Comparison of ENCODE assay signal across 26 mouse cellular contexts in genomic region chr17:32197156-32197555, GRCm38 (mm10). TPM values are rescaled to one million over a fixed set of nuclear protein-coding genes. Genes with fewer than 3 reads are reported as not detected.
DNase-seq lines count a peak whose midpoint lies in the region; ATAC-seq lines count a peak whose summit lies in the region.
"Had no signal": no experiment of that assay in that cellular context is flagged by ENCODE, and none has a peak within 500 bp of the region (broad histone marks: within the 10 kb centered on the region; RNA-seq: fewer than 3 reads in every experiment).

No protein-coding gene starts in this region.

- peak; percentile 32 for DNase-seq in cerebellum, adult 11-12 months
- no peak for DNase-seq in cerebellum, adult 9-10 months
- DNase-seq in hindbrain, embryonic 14.5 days (ENCODE audit: low spot score) = no peak
- DNase-seq in midbrain, embryonic 14.5 days = no peak
- peak; percentile 38 to 44 for DNase-seq in cerebellum, postnatal 25 days
- no peak for DNase-seq in forebrain, embryonic 11.5 days (ENCODE audit: low spot score)
- DNase-seq: adrenal gland, postnatal 14 days; gastrocnemius, postnatal 36 days; kidney, adult 8-10 months; kidney, postnatal 14 days; layer of hippocampus, postnatal 36 days; lung, postnatal 36 days; spleen, adult 18-20 months; thymus, postnatal 4 days had no signal

- H3K9me3 ChIP-seq in hindbrain, embryonic 13.5 days = no peaks in the 10 kb centered on the region
- no peaks in the 10 kb centered on the region for H3K9me3 ChIP-seq in hindbrain, embryonic 14.5 days (ENCODE audit: control insufficient read depth, low read length)
- H3K9me3 ChIP-seq in midbrain, embryonic 13.5 days = no peaks in the 10 kb centered on the region
- no peaks in the 10 kb centered on the region for H3K9me3 ChIP-seq in midbrain, embryonic 14.5 days (ENCODE audit: control insufficient read depth, low read length)
- H3K9me3 ChIP-seq in forebrain, embryonic 11.5 days (ENCODE audit: control insufficient read depth, low read length) = no peaks in the 10 kb centered on the region
- H3K9me3 ChIP-seq: embryonic facial prominence, embryonic 12.5 days; forebrain, embryonic 15.5 days; heart, embryonic 12.5 days; limb, embryonic 15.5 days; liver, embryonic 15.5 days had no signal

- no peak overlapping the region for H3K4me2 ChIP-seq in hindbrain, embryonic 13.5 days
- H3K4me2 ChIP-seq in hindbrain, embryonic 14.5 days (replicated peaks) = no peak overlapping the region
- H3K4me2 ChIP-seq in midbrain, embryonic 13.5 days (replicated peaks) = no peak overlapping the region
- no peak overlapping the region for H3K4me2 ChIP-seq in midbrain, embryonic 14.5 days (ENCODE audit: low read length)
- no peak overlapping the region for H3K4me2 ChIP-seq in forebrain, embryonic 11.5 days (ENCODE audit: low read depth, low read length, severe bottlenecking)
- H3K4me2 ChIP-seq: embryonic facial prominence, embryonic 12.5 days; forebrain, embryonic 15.5 days; heart, embryonic 12.5 days; limb, embryonic 15.5 days; liver, embryonic 15.5 days had no signal

- H3K36me3 ChIP-seq in hindbrain, embryonic 13.5 days = peaks cover 71% of the 10 kb centered on the region
- H3K36me3 ChIP-seq in hindbrain, embryonic 14.5 days (replicated peaks; ENCODE audit: control insufficient read depth, insufficient read depth) = peaks cover 72% of the 10 kb centered on the region
- peaks cover 70% of the 10 kb centered on the region for H3K36me3 ChIP-seq in midbrain, embryonic 13.5 days
- H3K36me3 ChIP-seq in midbrain, embryonic 14.5 days (ENCODE audit: control insufficient read depth, insufficient read depth, low read length) = peaks cover 66% of the 10 kb centered on the region
- peaks cover 25% of the 10 kb centered on the region for H3K36me3 ChIP-seq in forebrain, embryonic 11.5 days (ENCODE audit: control insufficient read depth, insufficient read depth, low read length)

- ATAC-seq in hindbrain, embryonic 13.5 days (ENCODE audit: low FRiP score) = 0 out of 2 replicates have a peak, but pooled peaks have one; percentile 33
- no peak for ATAC-seq in hindbrain, embryonic 14.5 days (ENCODE audit: low FRiP score)
- ATAC-seq in midbrain, embryonic 13.5 days = peak; percentile 32; the same call in 1 of the 2 replicates
- no peak for ATAC-seq in midbrain, embryonic 14.5 days (ENCODE audit: low FRiP score, low TSS enrichment)
- ATAC-seq in forebrain, embryonic 11.5 days (replicated peaks; ENCODE audit: low FRiP score) = no peak
- ATAC-seq: CD4-positive, CD25-positive, alpha-beta regulatory T cell, adult 4 months; forebrain, embryonic 15.5 days; Patski had no signal

- H3K9ac ChIP-seq in hindbrain, embryonic 13.5 days = no peak overlapping the region
- H3K9ac ChIP-seq in hindbrain, embryonic 14.5 days = no peak overlapping the region
- no peak overlapping the region for H3K9ac ChIP-seq in midbrain, embryonic 13.5 days (replicated peaks)
- no peak overlapping the region for H3K9ac ChIP-seq in midbrain, embryonic 14.5 days (replicated peaks; ENCODE audit: low read length)
- H3K9ac ChIP-seq in forebrain, embryonic 11.5 days (ENCODE audit: low read length) = no peak overlapping the region
- H3K9ac ChIP-seq: embryonic facial prominence, embryonic 12.5 days; forebrain, embryonic 15.5 days; heart, embryonic 12.5 days; limb, embryonic 15.5 days; liver, embryonic 15.5 days had no signal

- 75% methylated on average over 14 of the region's 14 CpGs for WGBS in hindbrain, embryonic 13.5 days
- WGBS in hindbrain, embryonic 14.5 days = 71% methylated on average over 14 of the region's 14 CpGs
- WGBS in midbrain, embryonic 13.5 days = 89% methylated on average over 14 of the region's 14 CpGs
- WGBS in midbrain, embryonic 14.5 days = 83% methylated on average over 14 of the region's 14 CpGs
- 91% methylated on average over 14 of the region's 14 CpGs for WGBS in forebrain, embryonic 11.5 days

- H3K4me1 ChIP-seq in hindbrain, embryonic 13.5 days (replicated peaks) = no peaks in the 10 kb centered on the region
- no peaks in the 10 kb centered on the region for H3K4me1 ChIP-seq in hindbrain, embryonic 14.5 days (replicated peaks; ENCODE audit: control insufficient read depth, insufficient read depth, low read length)
- H3K4me1 ChIP-seq in midbrain, embryonic 13.5 days (replicated peaks) = no peaks in the 10 kb centered on the region
- H3K4me1 ChIP-seq in midbrain, embryonic 14.5 days (ENCODE audit: control insufficient read depth, insufficient read depth, low read length) = no peaks in the 10 kb centered on the region
- H3K4me1 ChIP-seq in forebrain, embryonic 11.5 days (replicated peaks; ENCODE audit: control insufficient read depth, insufficient read depth, low read length) = no peaks in the 10 kb centered on the region
- H3K4me1 ChIP-seq: embryonic facial prominence, embryonic 12.5 days; forebrain, embryonic 15.5 days; heart, embryonic 12.5 days; limb, embryonic 15.5 days had no signal

- no peak overlapping the region for H3K27ac ChIP-seq in hindbrain, embryonic 13.5 days
- no peak overlapping the region for H3K27ac ChIP-seq in hindbrain, embryonic 14.5 days
- H3K27ac ChIP-seq in midbrain, embryonic 13.5 days = no peak overlapping the region
- H3K27ac ChIP-seq in midbrain, embryonic 14.5 days (replicated peaks; ENCODE audit: low read depth, low read length) = no peak overlapping the region
- H3K27ac ChIP-seq in forebrain, embryonic 11.5 days (ENCODE audit: low read depth, low read length) = no peak overlapping the region
- H3K27ac ChIP-seq: embryonic facial prominence, embryonic 12.5 days; forebrain, embryonic 15.5 days; layer of hippocampus, adult 2 months; limb, embryonic 15.5 days; liver, embryonic 15.5 days had no signal

- no peak overlapping the region for H3K4me3 ChIP-seq in hindbrain, embryonic 13.5 days
- no peak overlapping the region for H3K4me3 ChIP-seq in hindbrain, embryonic 14.5 days (replicated peaks; ENCODE audit: low read length)
- no peak overlapping the region for H3K4me3 ChIP-seq in midbrain, embryonic 13.5 days (replicated peaks)
- no peak overlapping the region for H3K4me3 ChIP-seq in midbrain, embryonic 14.5 days (replicated peaks; ENCODE audit: low read depth, low read length)
- H3K4me3 ChIP-seq in forebrain, embryonic 11.5 days (ENCODE audit: low read depth, low read length) = no peak overlapping the region
- H3K4me3 ChIP-seq: embryonic facial prominence, embryonic 12.5 days; erythroblast, embryonic 14.5 days; forebrain, embryonic 15.5 days; heart, embryonic 12.5 days; layer of hippocampus, adult 2 months; limb, embryonic 15.5 days; liver, embryonic 15.5 days had no signal

- no peaks in the 10 kb centered on the region for H3K27me3 ChIP-seq in hindbrain, embryonic 13.5 days
- no peaks in the 10 kb centered on the region for H3K27me3 ChIP-seq in hindbrain, embryonic 14.5 days (ENCODE audit: control insufficient read depth, insufficient read depth, low read length)
- H3K27me3 ChIP-seq in midbrain, embryonic 13.5 days = no peaks in the 10 kb centered on the region
- H3K27me3 ChIP-seq in midbrain, embryonic 14.5 days (ENCODE audit: control insufficient read depth, insufficient read depth, low read length) = no peaks in the 10 kb centered on the region
- no peaks in the 10 kb centered on the region for H3K27me3 ChIP-seq in forebrain, embryonic 11.5 days (ENCODE audit: control insufficient read depth, insufficient read depth, low read length)
- H3K27me3 ChIP-seq: embryonic facial prominence, embryonic 12.5 days; forebrain, embryonic 15.5 days; heart, embryonic 12.5 days; limb, embryonic 15.5 days; liver, embryonic 15.5 days; Patski had no signal

RNA-seq across cellular contexts. Expression of gene Ephx3, which starts 7.8 kb away (rescaled TPM):
- 0.10 and 0.23 TPM in 2 replicates for polyA plus RNA-seq in hindbrain, embryonic 13.5 days (2015; fragmentation: Nextera tagmentation; extraction: Ambion mirVana)
- 0.23 TPM in 1 of 2 replicates, not detected in the other for polyA plus RNA-seq in hindbrain, embryonic 14.5 days (2014; fragmentation: Nextera tagmentation; extraction: Ambion mirVana)
- polyA plus RNA-seq in midbrain, embryonic 13.5 days (2015; fragmentation: Nextera tagmentation; extraction: Ambion mirVana) = 0.17 and 0.23 TPM in 2 replicates
- 0.34 TPM in 1 of 2 replicates, not detected in the other for polyA plus RNA-seq in midbrain, embryonic 14.5 days (2014; fragmentation: Nextera tagmentation; extraction: Ambion mirVana)
- 0.13 and 0.23 TPM in 2 replicates for polyA plus RNA-seq in forebrain, embryonic 11.5 days (2014; fragmentation: Nextera tagmentation; extraction: Ambion mirVana)
- polyA plus RNA-seq: erythroblast, embryonic 14.5 days; intestine, embryonic 14.5 days had no signal

RNA-seq across cellular contexts. Expression of gene Notch3, which starts 30.5 kb away (rescaled TPM):
- polyA plus RNA-seq in hindbrain, embryonic 13.5 days (2015; fragmentation: Nextera tagmentation; extraction: Ambion mirVana) = 8.2 and 8.6 TPM in 2 replicates
- polyA plus RNA-seq in hindbrain, embryonic 14.5 days (2014; fragmentation: Nextera tagmentation; extraction: Ambion mirVana) = 8.1 and 9.8 TPM in 2 replicates
- polyA plus RNA-seq in midbrain, embryonic 13.5 days (2015; fragmentation: Nextera tagmentation; extraction: Ambion mirVana) = 9.7 and 13.2 TPM in 2 replicates
- 10.5 and 11.2 TPM in 2 replicates for polyA plus RNA-seq in midbrain, embryonic 14.5 days (2014; fragmentation: Nextera tagmentation; extraction: Ambion mirVana)
- 26.8 and 30.2 TPM in 2 replicates for polyA plus RNA-seq in forebrain, embryonic 11.5 days (2014; fragmentation: Nextera tagmentation; extraction: Ambion mirVana)
- polyA plus RNA-seq: erythroblast, embryonic 14.5 days had no signal

Comparison
In these comparisons a context has a peak if more than half of its experiments do, and no peak if none do; other contexts are left out.
1. DNase-seq: peak in cerebellum, adult 11-12 months (single experiment) and cerebellum, postnatal 25 days (2 of 2); none in cerebellum, adult 9-10 months (single experiment), hindbrain, embryonic 14.5 days (single experiment), midbrain, embryonic 14.5 days (single experiment) and forebrain, embryonic 11.5 days (single experiment).
2. ATAC-seq: peak in hindbrain, embryonic 13.5 days (single experiment) and midbrain, embryonic 13.5 days (single experiment); none in hindbrain, embryonic 14.5 days (single experiment), midbrain, embryonic 14.5 days (single experiment) and forebrain, embryonic 11.5 days (single experiment).